Mouse (Mus musculus) olfactory bulb, adult 2 months (tissue): ENCODE measurements at regions not wholly inside any gene's neighbourhood (a gene's known extent, or its start where the extent isn't known, plus 50 kb on each side); places are given as distances from the start of the nearest gene placed in this dataset.

Experiments
- CTCF ChIP-seq: fragments of 200-500 bp; IDR thresholded peaks from 2 replicates; pipeline ENCODE4 v1.5.1; 2012; ENCODE audit warnings: low read depth, mild to moderate bottlenecking, low read length, moderate library complexity; ENCODE audit not compliant: insufficient read depth
- POLR2A ChIP-seq: fragments of 200-500 bp; IDR thresholded peaks from 2 replicates; pipeline ENCODE4 v1.6.1; 2012; ENCODE audit warnings: mild to moderate bottlenecking, low read depth, low read length, moderate library complexity; ENCODE audit not compliant: insufficient read depth

DNA sequence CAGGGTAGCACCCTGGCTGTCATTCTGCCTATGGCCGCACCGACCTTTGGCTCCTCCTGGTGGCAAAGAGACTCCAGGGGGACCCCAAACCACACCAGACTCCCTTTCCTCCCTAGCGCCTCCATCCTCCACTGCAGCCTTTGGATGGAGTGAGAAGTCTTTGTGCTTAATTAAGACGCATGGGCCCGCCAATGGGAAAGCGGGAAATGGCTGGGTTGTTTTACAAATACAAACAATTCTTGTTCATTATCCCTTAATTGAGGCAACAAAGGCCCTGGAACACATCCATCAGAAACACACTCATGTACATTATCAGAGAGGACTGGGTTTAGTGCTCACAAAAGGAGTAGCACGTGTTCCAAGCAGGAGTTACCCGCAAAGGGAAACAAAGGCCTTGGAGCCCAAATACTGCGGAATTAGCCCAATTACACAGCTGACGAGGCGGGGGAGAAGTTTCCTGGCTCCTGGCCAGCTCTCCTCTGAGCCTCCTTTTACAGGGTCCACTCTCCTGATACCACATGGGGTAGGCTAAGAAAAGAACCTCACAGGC is 122.1 kb downstream of the Tpra1 start:
- no peak for TF ChIP-seq CTCF
- TF ChIP-seq POLR2A: no peak
